Mouse (Mus musculus): ENCODE data around the gene Ccdc88c. TPM values are rescaled to one million over a fixed set of nuclear protein-coding genes. Genes with fewer than 3 reads are reported as not detected.

The Ccdc88c gene
- polyA plus RNA-seq, 1 experiment = 138 TPM

- TF ChIP-seq POLR2A (IDR thresholded peaks at IDR 0.05; ENCODE audit: borderline replicate concordance, control insufficient read depth, low read depth, low read length) = no peak
- TF ChIP-seq CTCF (IDR thresholded peaks at IDR 0.05; ENCODE audit: control insufficient read depth, insufficient read depth, low read length) = no peak
These were observed 150.3 kb downstream of the Ccdc88c start for GRCm38 (mm10) chr12:100878556-100878955.

DNA sequence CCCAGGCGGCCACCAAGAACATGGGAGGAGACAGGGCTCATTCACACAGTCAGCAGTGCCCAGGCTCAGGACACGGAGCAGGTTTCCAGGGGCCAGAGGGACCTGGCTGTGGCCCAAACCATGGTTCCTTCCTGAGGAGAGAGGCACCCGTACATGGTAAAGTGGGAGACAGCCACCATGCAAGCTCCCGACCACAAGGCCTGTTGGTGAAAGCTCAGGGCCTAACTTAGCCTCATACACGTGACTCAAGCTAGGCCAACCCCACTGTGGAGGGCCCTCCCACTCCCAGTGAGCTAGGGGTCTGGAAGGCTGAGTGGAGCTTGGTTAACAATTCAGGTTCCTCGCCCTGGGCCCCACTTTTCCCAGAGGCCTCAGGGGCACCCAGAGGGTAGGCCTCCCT lies 150.9 kb downstream of the Ccdc88c start:
- H3K4me1 ChIP-seq (ENCODE audit: control insufficient read depth, insufficient read depth, low read length) = no peaks in the 10 kb centered on the region; the same call in 1 of the 2 replicates
- peak overlapping the region; percentile 45; the same call in 1 of the 2 replicates for H3K27ac ChIP-seq (ENCODE audit: control insufficient read depth, insufficient read depth, low read depth, low read length, poor library complexity)
- 21% methylated on average over 6 of the region's 6 CpGs for WGBS
- no peak overlapping the region for H3K4me3 ChIP-seq (replicated peaks; ENCODE audit: control insufficient read depth, low read depth, low read length)
- no peak for TF ChIP-seq POLR2A (IDR thresholded peaks at IDR 0.05; ENCODE audit: borderline replicate concordance, control insufficient read depth, low read depth, low read length)
- no peak for TF ChIP-seq CTCF (IDR thresholded peaks at IDR 0.05; ENCODE audit: control insufficient read depth, insufficient read depth, low read length)

More at GRCm38 (mm10) chr12:100878556-100878955, 150.3 kb downstream of the Ccdc88c start:
- 51% methylated on average over 16 of the region's 16 CpGs for WGBS
- H3K4me1 ChIP-seq (ENCODE audit: control insufficient read depth, insufficient read depth, low read length) = no peaks in the 10 kb centered on the region; the same call in 1 of the 2 replicates
- peak overlapping the region; percentile 45; the same call in 1 of the 2 replicates for H3K27ac ChIP-seq (ENCODE audit: control insufficient read depth, insufficient read depth, low read depth, low read length, poor library complexity)
- H3K4me3 ChIP-seq (replicated peaks; ENCODE audit: control insufficient read depth, low read depth, low read length) = no peak overlapping the region

DNA sequence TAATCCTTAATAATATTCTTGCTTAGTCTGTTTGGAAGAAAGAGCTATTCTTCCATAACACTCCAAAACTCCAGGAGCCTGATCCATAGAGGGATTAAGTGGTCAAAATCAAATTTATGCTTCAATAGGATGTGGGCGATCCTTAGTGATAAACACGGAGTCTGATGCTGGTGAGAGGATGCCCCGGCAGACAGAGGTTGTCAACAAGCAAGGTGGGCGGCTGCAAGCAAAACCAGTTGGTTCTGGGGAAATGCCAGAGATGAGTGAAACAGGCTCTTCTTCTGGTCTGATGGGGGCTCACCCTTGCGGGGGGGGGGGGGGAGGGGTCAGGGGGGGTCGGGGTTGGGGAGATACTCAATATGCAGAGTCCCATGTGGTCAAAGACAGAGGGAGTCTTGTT lies 152.9 kb downstream of the Ccdc88c start:
- TF ChIP-seq CTCF (IDR thresholded peaks at IDR 0.05; ENCODE audit: control insufficient read depth, insufficient read depth, low read length) (no peak), POLR2A (IDR thresholded peaks at IDR 0.05; ENCODE audit: borderline replicate concordance, control insufficient read depth, low read depth, low read length) (no peak)
- WGBS = 75% methylated on average over 6 of the region's 6 CpGs
- Histone ChIP-seq H3K4me1 (ENCODE audit: control insufficient read depth, insufficient read depth, low read length) (no peaks in the 10 kb centered on the region; the same call in 1 of the 2 replicates), H3K27ac (ENCODE audit: control insufficient read depth, insufficient read depth, low read depth, low read length, poor library complexity) (no peak overlapping the region), H3K4me3 (replicated peaks; ENCODE audit: control insufficient read depth, low read depth, low read length) (no peak overlapping the region)

DNA sequence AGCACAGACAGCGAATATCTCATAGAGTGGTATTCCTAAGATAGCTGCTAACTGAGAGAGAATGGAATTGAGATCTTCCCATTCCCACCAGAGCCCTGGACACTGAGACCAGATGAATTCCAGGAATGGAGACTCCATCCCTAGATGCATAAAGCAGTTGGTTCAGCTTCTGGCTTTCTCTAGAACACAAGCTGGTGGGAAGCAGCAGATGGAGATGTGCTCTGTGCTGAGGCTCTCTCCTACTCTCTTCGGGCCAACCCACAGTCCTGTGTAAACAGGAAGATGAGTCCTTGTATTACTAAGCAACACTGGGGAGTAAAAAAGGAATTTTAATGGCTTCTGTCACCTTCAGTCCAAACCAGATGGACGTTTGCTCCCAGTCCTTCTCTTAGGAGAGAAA lies 153.3 kb downstream of the Ccdc88c start:
- Histone ChIP-seq H3K4me1 (ENCODE audit: control insufficient read depth, insufficient read depth, low read length) (no peaks in the 10 kb centered on the region; the same call in 1 of the 2 replicates), H3K4me3 (replicated peaks; ENCODE audit: control insufficient read depth, low read depth, low read length) (no peak overlapping the region), H3K27ac (ENCODE audit: control insufficient read depth, insufficient read depth, low read depth, low read length, poor library complexity) (no peak overlapping the region)
- 62% methylated on average over 3 of the region's 3 CpGs for WGBS
- TF ChIP-seq POLR2A (IDR thresholded peaks at IDR 0.05; ENCODE audit: borderline replicate concordance, control insufficient read depth, low read depth, low read length) = no peak
- no peak for TF ChIP-seq CTCF (IDR thresholded peaks at IDR 0.05; ENCODE audit: control insufficient read depth, insufficient read depth, low read length)

DNA sequence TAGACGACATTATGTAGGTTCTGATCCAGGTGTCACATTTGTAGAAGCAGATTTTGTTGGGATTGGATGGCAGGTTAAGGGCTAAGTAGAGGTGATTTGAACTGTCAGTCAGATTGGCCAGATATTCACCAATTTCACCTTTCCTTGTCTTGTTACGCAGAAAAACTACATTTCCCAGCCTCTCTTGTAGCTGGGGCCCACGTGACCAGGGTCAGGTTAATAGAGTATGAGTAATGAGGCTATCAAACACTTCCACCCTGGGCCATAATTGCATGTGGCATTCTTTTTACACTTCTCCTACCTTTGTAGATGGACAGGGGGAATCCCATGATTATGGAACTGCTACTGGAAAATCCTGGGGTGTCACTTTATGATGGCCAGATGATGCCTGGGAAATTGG lies 155.2 kb downstream of the Ccdc88c start:
- no peak for TF ChIP-seq POLR2A (IDR thresholded peaks at IDR 0.05; ENCODE audit: borderline replicate concordance, control insufficient read depth, low read depth, low read length)
- no peak for TF ChIP-seq CTCF (IDR thresholded peaks at IDR 0.05; ENCODE audit: control insufficient read depth, insufficient read depth, low read length)
- H3K27ac ChIP-seq (ENCODE audit: control insufficient read depth, insufficient read depth, low read depth, low read length, poor library complexity) = no peak overlapping the region
- WGBS = 83% methylated on average over 3 of the region's 3 CpGs

DNA sequence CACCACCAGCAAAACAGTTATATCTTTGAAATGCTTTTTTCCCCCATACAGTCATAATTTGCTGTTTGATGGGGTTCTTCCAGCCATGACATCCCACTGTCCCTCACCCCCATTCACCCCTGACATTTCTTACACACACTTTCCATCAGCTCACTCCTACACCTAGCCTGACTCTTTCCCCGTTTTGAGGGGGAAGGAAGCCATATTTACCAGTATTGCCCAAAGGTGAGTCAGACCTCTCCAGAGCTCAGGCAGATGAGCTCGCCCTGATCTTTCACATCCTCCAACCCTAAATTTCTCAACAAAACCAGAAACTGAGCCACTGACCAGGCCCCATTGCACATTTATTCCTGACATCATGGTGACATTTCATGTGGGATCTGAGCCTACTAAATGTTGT lies 157.0 kb downstream of the Ccdc88c start:
- TF ChIP-seq CTCF (IDR thresholded peaks at IDR 0.05; ENCODE audit: control insufficient read depth, insufficient read depth, low read length) = no peak
- TF ChIP-seq POLR2A (IDR thresholded peaks at IDR 0.05; ENCODE audit: borderline replicate concordance, control insufficient read depth, low read depth, low read length) = no peak
- Histone ChIP-seq H3K4me1 (ENCODE audit: control insufficient read depth, insufficient read depth, low read length) (no peaks in the 10 kb centered on the region), H3K4me3 (replicated peaks; ENCODE audit: control insufficient read depth, low read depth, low read length) (no peak overlapping the region), H3K27ac (ENCODE audit: control insufficient read depth, insufficient read depth, low read depth, low read length, poor library complexity) (no peak overlapping the region)
- WGBS = 36% methylated on average over 2 of the region's 2 CpGs

More for the DNA sequence above, 155.2 kb downstream of the Ccdc88c start:
- H3K4me3 ChIP-seq (replicated peaks; ENCODE audit: control insufficient read depth, low read depth, low read length) = no peak overlapping the region
- no peaks in the 10 kb centered on the region for H3K4me1 ChIP-seq (ENCODE audit: control insufficient read depth, insufficient read depth, low read length)

DNA sequence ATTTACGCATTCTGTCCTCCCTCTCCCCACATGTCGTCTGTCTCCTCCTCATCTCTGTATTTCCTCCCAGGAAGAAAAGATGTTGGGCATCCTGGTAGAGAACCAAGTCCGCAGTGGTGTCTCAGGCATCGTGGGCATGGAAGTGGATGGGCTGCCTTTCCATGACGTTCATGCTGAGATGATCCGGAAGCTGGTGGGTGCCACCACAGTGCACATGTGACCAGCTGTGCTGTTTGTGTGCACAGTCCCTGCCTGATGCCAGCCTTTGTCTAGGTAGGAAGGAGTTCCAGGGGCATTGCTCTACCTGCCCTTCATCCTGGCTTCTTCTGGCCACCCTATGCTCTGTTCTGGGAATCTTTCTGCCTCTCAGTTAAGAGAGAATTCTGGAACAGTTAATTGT lies 157.6 kb downstream of the Ccdc88c start:
- 87% methylated on average over 6 of the region's 6 CpGs for WGBS

DNA sequence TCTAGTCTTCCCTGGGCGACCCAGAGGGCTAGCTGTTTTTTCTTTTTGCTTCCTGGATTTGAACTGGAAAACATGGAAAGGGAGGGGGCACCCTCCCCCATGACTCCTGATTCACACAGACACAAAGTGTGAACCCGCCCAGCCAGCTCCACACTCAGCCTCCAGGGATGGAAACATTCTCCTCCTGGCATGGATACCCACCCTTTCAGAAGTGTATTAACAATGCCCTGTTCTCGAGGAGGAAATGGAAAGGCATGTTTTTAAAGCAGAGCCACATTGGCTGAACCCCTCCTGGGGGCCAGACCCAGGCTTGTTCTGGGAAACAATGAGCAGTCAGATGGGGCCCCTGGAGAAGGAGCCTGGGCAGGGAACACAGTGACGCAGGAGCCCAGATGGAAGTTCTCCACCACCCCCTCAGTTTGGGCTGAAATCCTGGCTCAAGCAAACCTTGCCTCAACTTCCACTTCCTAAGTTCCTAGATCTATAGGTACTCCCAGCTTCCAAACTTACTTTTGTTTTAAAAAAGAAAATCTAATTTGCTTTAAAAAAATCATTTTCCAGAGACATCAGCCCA lies 160.7 kb downstream of the Ccdc88c start:
- no peaks in the 10 kb centered on the region for H3K4me1 ChIP-seq (ENCODE audit: control insufficient read depth, insufficient read depth, low read length)
- no peak overlapping the region; the same call in 1 of the 2 replicates for H3K27ac ChIP-seq (ENCODE audit: control insufficient read depth, insufficient read depth, low read depth, low read length, poor library complexity)
- no peak overlapping the region for H3K4me3 ChIP-seq (replicated peaks; ENCODE audit: control insufficient read depth, low read depth, low read length)
- WGBS = 82% methylated on average over 4 of the region's 4 CpGs
- TF ChIP-seq POLR2A (IDR thresholded peaks at IDR 0.05; ENCODE audit: borderline replicate concordance, control insufficient read depth, low read depth, low read length) (no peak), CTCF (IDR thresholded peaks at IDR 0.05; ENCODE audit: control insufficient read depth, insufficient read depth, low read length) (no peak)

More for the DNA sequence above, 157.6 kb downstream of the Ccdc88c start:
- Histone ChIP-seq H3K4me1 (ENCODE audit: control insufficient read depth, insufficient read depth, low read length) (no peaks in the 10 kb centered on the region), H3K4me3 (replicated peaks; ENCODE audit: control insufficient read depth, low read depth, low read length) (no peak overlapping the region), H3K27ac (ENCODE audit: control insufficient read depth, insufficient read depth, low read depth, low read length, poor library complexity) (no peak overlapping the region)
- TF ChIP-seq POLR2A (IDR thresholded peaks at IDR 0.05; ENCODE audit: borderline replicate concordance, control insufficient read depth, low read depth, low read length) = no peak
- no peak for TF ChIP-seq CTCF (IDR thresholded peaks at IDR 0.05; ENCODE audit: control insufficient read depth, insufficient read depth, low read length)
